ENCODE assay signal across 27 mouse cellular contexts in genomic region chr11:98388282-98388681, GRCm38 (mm10). TPM values are rescaled to one million over a fixed set of nuclear protein-coding genes. Genes with fewer than 3 reads are reported as not detected.
DNase-seq lines count a peak whose midpoint lies in the region; ATAC-seq and TF ChIP-seq lines count a peak whose summit lies in the region.
"Had no signal": no experiment of that assay in that cellular context is flagged by ENCODE, and none has a peak within 500 bp of the region (broad histone marks: within the 10 kb centered on the region; RNA-seq: fewer than 3 reads in every experiment).

No protein-coding gene starts in this region.

- H3K36me3 ChIP-seq in midbrain, postnatal 0 days (ENCODE audit: insufficient read depth, low read length) = no peaks in the 10 kb centered on the region
- no peaks in the 10 kb centered on the region for H3K36me3 ChIP-seq in midbrain, embryonic 15.5 days (replicated peaks)
- H3K36me3 ChIP-seq: embryonic facial prominence, embryonic 10.5 days; forebrain, embryonic 15.5 days; G1E; hindbrain, embryonic 15.5 days; intestine, embryonic 15.5 days; limb, embryonic 10.5 days; liver, embryonic 15.5 days; midbrain, embryonic 10.5 days had no signal

- DNase-seq in heart, adult 11 months = peak; percentile 83
- DNase-seq in heart, postnatal 10 days = no peak
- DNase-seq in kidney, adult 11 months = peak; percentile 61
- DNase-seq in kidney, adult 9 months = no peak
- DNase-seq in midbrain, postnatal 0 days (ENCODE audit: low spot score) = no peak
- peak; percentile 57 for DNase-seq in lung, postnatal 36 days
- DNase-seq in retina, postnatal 1 day = no peak
- DNase-seq: adrenal gland, adult 2 months; B cell, adult 2 months; cerebellum, adult 9-10 months; liver; thymus, postnatal 14 days had no signal

- H3K4me2 ChIP-seq in midbrain, postnatal 0 days (ENCODE audit: low read depth, low read length, poor library complexity, severe bottlenecking) = no peak overlapping the region
- H3K4me2 ChIP-seq in midbrain, embryonic 15.5 days = no peak overlapping the region
- H3K4me2 ChIP-seq: forebrain, embryonic 15.5 days; hindbrain, embryonic 15.5 days; intestine, embryonic 15.5 days; liver, embryonic 15.5 days had no signal

- TF ChIP-seq CTCF in midbrain, postnatal 0 days (IDR thresholded peaks at IDR 0.05) = no peak

- no peak overlapping the region for H3K4me3 ChIP-seq in midbrain, postnatal 0 days (ENCODE audit: low read depth, low read length)
- H3K4me3 ChIP-seq in midbrain, embryonic 15.5 days = no peak overlapping the region
- H3K4me3 ChIP-seq: embryonic facial prominence, embryonic 10.5 days; forebrain, embryonic 15.5 days; hindbrain, embryonic 15.5 days; intestine, embryonic 15.5 days; layer of hippocampus, adult 2 months; limb, embryonic 10.5 days; liver, embryonic 15.5 days; midbrain, embryonic 10.5 days had no signal

- H3K27me3 ChIP-seq in midbrain, postnatal 0 days (ENCODE audit: insufficient read depth, low read length) = peaks cover 17% of the 10 kb centered on the region
- H3K27me3 ChIP-seq in midbrain, embryonic 15.5 days (replicated peaks) = peaks cover 49% of the 10 kb centered on the region
- H3K27me3 ChIP-seq: Patski had no signal

- no peaks in the 10 kb centered on the region for H3K9me3 ChIP-seq in midbrain, postnatal 0 days (ENCODE audit: low read length)
- H3K9me3 ChIP-seq in midbrain, embryonic 15.5 days = no peaks in the 10 kb centered on the region
- H3K9me3 ChIP-seq: embryonic facial prominence, embryonic 10.5 days; forebrain, embryonic 15.5 days; G1E; hindbrain, embryonic 15.5 days; intestine, embryonic 15.5 days; limb, embryonic 10.5 days; liver, embryonic 15.5 days; midbrain, embryonic 10.5 days had no signal

- H3K9ac ChIP-seq in midbrain, postnatal 0 days (replicated peaks; ENCODE audit: low read length, poor library complexity, severe bottlenecking) = 0 out of 2 replicates have a peak overlapping the region, but pooled peaks have one; percentile 4
- no peak overlapping the region for H3K9ac ChIP-seq in midbrain, embryonic 15.5 days
- H3K9ac ChIP-seq: forebrain, embryonic 15.5 days; hindbrain, embryonic 15.5 days; intestine, embryonic 15.5 days; liver, embryonic 15.5 days had no signal

- 83% methylated on average over 10 of the region's 10 CpGs for WGBS in midbrain, postnatal 0 days
- 72% methylated on average over 10 of the region's 10 CpGs for whole genome bisulfite sequencing in midbrain, embryonic 15.5 days

- intact Hi-C loops in heart, postnatal 10 days (cut with DNase I) = loop anchor here (2.0 kb wide), 1 partner anchor 17 kb away; no protein-coding TSS in a partner anchor

- H3K4me1 ChIP-seq in midbrain, postnatal 0 days (ENCODE audit: insufficient read depth, low read length) = no peaks in the 10 kb centered on the region
- H3K4me1 ChIP-seq in midbrain, embryonic 15.5 days = no peaks in the 10 kb centered on the region; the same call in 1 of the 2 replicates

- no peak for ATAC-seq in midbrain, postnatal 0 days (ENCODE audit: low FRiP score)
- ATAC-seq in midbrain, embryonic 15.5 days (replicated peaks) = no peak
- ATAC-seq: forebrain, embryonic 15.5 days; intestine, embryonic 15.5 days; Patski had no signal

- no peak overlapping the region for H3K27ac ChIP-seq in midbrain, postnatal 0 days (ENCODE audit: low read depth, low read length)
- no peak overlapping the region for H3K27ac ChIP-seq in midbrain, embryonic 15.5 days
- H3K27ac ChIP-seq: embryonic facial prominence, embryonic 10.5 days; forebrain, embryonic 15.5 days; hindbrain, embryonic 15.5 days; intestine, embryonic 15.5 days; layer of hippocampus, adult 2 months; limb, embryonic 10.5 days; liver, embryonic 15.5 days had no signal

RNA-seq across cellular contexts. Expression of gene Pnmt, which starts 2.0 kb away (rescaled TPM):
- total RNA-seq in heart, postnatal 10 days (2021) = under 1 TPM in 1 of 2 experiments, not detected in 1; 0.31 TPM
- total RNA-seq in midbrain, postnatal 0 days (2014; rRNA removed) = 1.1 and 4.3 TPM in 2 replicates
- 3.4 and 3.9 TPM in 2 replicates for polyA plus RNA-seq in midbrain, postnatal 0 days (2015; fragmentation: Nextera tagmentation; extraction: Ambion mirVana)
- 1.2 and 1.3 TPM in 2 replicates for polyA plus RNA-seq in midbrain, embryonic 15.5 days (2015; fragmentation: Nextera tagmentation; extraction: Ambion mirVana)
- total RNA-seq: CH12.LX; G1E; hematopoietic stem cell, adult 5-6 weeks; layer of hippocampus, adult 2 months; layer of hippocampus, postnatal 25 days had no signal
- polyA plus RNA-seq: G1E; intestine, embryonic 15.5 days; liver, embryonic 15.5 days; midbrain, embryonic 10.5 days; Patski; stomach, embryonic 14.5 days had no signal

RNA-seq across cellular contexts. Expression of gene Tcap, which starts 4.7 kb away (rescaled TPM):
- total RNA-seq in heart, postnatal 10 days (2021) = 100 to 1,000 TPM; 469 to 500 TPM
- not detected in 2 replicates for total RNA-seq in midbrain, postnatal 0 days (2014; rRNA removed)
- polyA plus RNA-seq in midbrain, postnatal 0 days (2015; fragmentation: Nextera tagmentation; extraction: Ambion mirVana) = not detected in 2 replicates
- polyA plus RNA-seq in midbrain, embryonic 15.5 days (2015; fragmentation: Nextera tagmentation; extraction: Ambion mirVana) = 0.43 TPM in 1 of 2 replicates, not detected in the other
- total RNA-seq: CH12.LX; G1E; hematopoietic stem cell, adult 5-6 weeks had no signal
- polyA plus RNA-seq: embryonic facial prominence, embryonic 10.5 days; G1E; hindbrain, embryonic 15.5 days; midbrain, embryonic 10.5 days; Patski had no signal

RNA-seq across cellular contexts. Expression of gene Pgap3, which starts 12.0 kb away (rescaled TPM):
- total RNA-seq in heart, postnatal 10 days (2021) = 10 to 100 TPM; 14.5 to 17.8 TPM
- total RNA-seq in midbrain, postnatal 0 days (2014; rRNA removed) = 10.1 and 10.9 TPM in 2 replicates
- polyA plus RNA-seq in midbrain, postnatal 0 days (2015; fragmentation: Nextera tagmentation; extraction: Ambion mirVana) = 7.0 and 7.7 TPM in 2 replicates
- 9.6 and 9.9 TPM in 2 replicates for polyA plus RNA-seq in midbrain, embryonic 15.5 days (2015; fragmentation: Nextera tagmentation; extraction: Ambion mirVana)

RNA-seq across cellular contexts. Expression of gene Erbb2, which starts 24.0 kb away (rescaled TPM):
- 10 to 100 TPM; 12.7 to 19.3 TPM for total RNA-seq in heart, postnatal 10 days (2021)
- 8.1 and 9.4 TPM in 2 replicates for total RNA-seq in midbrain, postnatal 0 days (2014; rRNA removed)
- 3.9 and 4.5 TPM in 2 replicates for polyA plus RNA-seq in midbrain, postnatal 0 days (2015; fragmentation: Nextera tagmentation; extraction: Ambion mirVana)
- polyA plus RNA-seq in midbrain, embryonic 15.5 days (2015; fragmentation: Nextera tagmentation; extraction: Ambion mirVana) = 6.8 and 7.7 TPM in 2 replicates
- total RNA-seq: hematopoietic stem cell, adult 5-6 weeks had no signal
- polyA plus RNA-seq: G1E had no signal

RNA-seq across cellular contexts. Expression of gene Stard3, which starts 30.1 kb away (rescaled TPM):
- total RNA-seq in heart, postnatal 10 days (2021) = 10 to 100 TPM; 23.9 to 24.5 TPM
- total RNA-seq in midbrain, postnatal 0 days (2014; rRNA removed) = 31.2 and 56.1 TPM in 2 replicates
- 23.8 and 28.2 TPM in 2 replicates for polyA plus RNA-seq in midbrain, postnatal 0 days (2015; fragmentation: Nextera tagmentation; extraction: Ambion mirVana)
- 38.2 and 44.6 TPM in 2 replicates for polyA plus RNA-seq in midbrain, embryonic 15.5 days (2015; fragmentation: Nextera tagmentation; extraction: Ambion mirVana)

Comparison
In these comparisons a context has a peak if more than half of its experiments do, and no peak if none do; other contexts are left out.
1. DNase-seq: peak in heart, adult 11 months (single experiment), kidney, adult 11 months (single experiment) and lung, postnatal 36 days (single experiment); none in heart, postnatal 10 days (0 of 2), kidney, adult 9 months (single experiment), midbrain, postnatal 0 days (single experiment) and retina, postnatal 1 day (single experiment).
2. RNA of gene Tcap, which starts 4.7 kb away (total RNA-seq): 469 to 500 TPM in heart, postnatal 10 days; not detected in midbrain, postnatal 0 days; every median in the first group is over 100 times any median in the second.